Mouse (Mus musculus) bone marrow macrophage, adult 2 months (primary cell): ENCODE data around the gene Nf2. TPM values are rescaled to one million over a fixed set of nuclear protein-coding genes. Genes with fewer than 3 reads are reported as not detected.
"Not testable (repeated sequence)": the region's sequence is repeated elsewhere in the genome, so short reads cannot be mapped to it uniquely, and the experiment has no call there.

Experiments used
- H3K27ac ChIP-seq: 2 replicates; pipeline ENCODE4 v1.5.1; 2012; ENCODE audit warnings: low read depth, low read length; ENCODE audit not compliant: insufficient read depth
- H3K4me1 ChIP-seq: 2 replicates; pipeline ENCODE4 v1.6.1; 2012; ENCODE audit warnings: low read length; ENCODE audit not compliant: control insufficient read depth, insufficient read depth
- H3K4me3 ChIP-seq: 2 replicates; pipeline ENCODE4 v1.5.1; 2012; ENCODE audit warnings: mild to moderate bottlenecking, low read length, moderate library complexity; ENCODE audit not compliant: insufficient read depth
- CTCF ChIP-seq: IDR thresholded peaks from 2 replicates; pipeline ENCODE4 v1.5.1; 2012; ENCODE audit warnings: low read depth, mild to moderate bottlenecking, low read length, moderate library complexity
- POLR2A ChIP-seq: IDR thresholded peaks from 2 replicates; pipeline ENCODE4 v1.6.1; 2012; ENCODE audit warnings: mild to moderate bottlenecking, low read depth, low read length, borderline replicate concordance
- polyA plus RNA-seq: library from polyadenylated mRNA; stranded (reverse); fragments of >200 nt; gene quantifications from 2 replicates; pipeline ENCODE4 v1.2.4, GENCODE M21; 2012; ENCODE audit not compliant: missing spikeins, insufficient read depth, insufficient read length

The Nf2 gene
- polyA plus RNA-seq, 1 experiment, result 76.8 TPM

GRCm38 (mm10) chr11:4803008-4803407, 46.3 kb downstream of the Nf2 start:
- peak overlapping the region; percentile 48 for H3K27ac ChIP-seq
- no peak overlapping the region for H3K4me3 ChIP-seq
- peaks cover 30% of the 10 kb centered on the region for H3K4me1 ChIP-seq
- no peak for TF ChIP-seq POLR2A
- TF ChIP-seq CTCF, result no peak

GRCm38 (mm10) chr11:4802401-4802800, 46.9 kb downstream of the Nf2 start:
- not testable (repeated sequence) for H3K27ac ChIP-seq, H3K4me3 ChIP-seq
- H3K4me1 ChIP-seq, result peaks cover 30% of the 10 kb centered on the region

DNA sequence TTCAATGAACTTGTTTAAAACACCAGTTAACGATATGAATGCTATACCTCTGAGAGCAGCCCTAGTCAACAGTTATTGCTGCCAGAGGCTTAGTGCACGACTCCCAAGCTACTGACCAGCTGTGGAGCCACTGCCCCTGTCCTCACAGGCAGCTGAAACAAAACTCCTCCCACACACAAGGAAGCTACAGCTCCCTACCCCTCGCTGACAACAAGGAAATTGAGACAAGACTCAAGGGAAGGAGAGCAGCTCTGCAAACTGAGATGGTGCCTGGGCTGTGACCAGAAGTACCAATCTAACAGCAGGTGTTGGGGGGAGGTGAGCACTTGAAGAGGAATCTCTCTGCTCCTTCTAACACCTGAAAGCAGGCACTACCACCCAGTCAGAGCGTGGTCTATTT, 48.7 kb downstream of the Nf2 start:
- no peak overlapping the region for H3K27ac ChIP-seq
- H3K4me3 ChIP-seq, result no peak overlapping the region
- TF ChIP-seq POLR2A (no peak), CTCF (no peak)
- H3K4me1 ChIP-seq, result peaks cover 30% of the 10 kb centered on the region

DNA sequence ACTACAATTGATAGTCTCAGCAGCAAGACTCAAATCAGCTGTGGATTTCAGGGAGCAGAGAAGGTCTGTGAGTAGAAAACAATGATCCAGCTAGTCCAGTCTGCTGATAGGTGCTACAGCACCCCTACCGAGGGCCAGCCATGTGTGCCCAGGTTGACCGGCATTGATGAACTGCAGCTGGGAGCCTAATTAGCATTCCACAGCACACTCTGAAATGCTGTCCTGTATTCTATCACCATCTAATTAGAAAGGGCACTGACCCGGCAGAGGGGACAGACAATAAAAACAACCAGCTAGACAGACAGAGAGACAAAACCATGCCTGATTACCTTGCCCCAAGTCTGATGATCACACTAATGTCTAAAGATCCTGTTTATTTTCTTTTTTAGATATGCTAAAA, 56.3 kb downstream of the Nf2 start:
- no peak overlapping the region for H3K27ac ChIP-seq
- no peaks in the 10 kb centered on the region for H3K4me1 ChIP-seq
- TF ChIP-seq POLR2A, result no peak
- no peak for TF ChIP-seq CTCF
- no peak overlapping the region for H3K4me3 ChIP-seq

DNA sequence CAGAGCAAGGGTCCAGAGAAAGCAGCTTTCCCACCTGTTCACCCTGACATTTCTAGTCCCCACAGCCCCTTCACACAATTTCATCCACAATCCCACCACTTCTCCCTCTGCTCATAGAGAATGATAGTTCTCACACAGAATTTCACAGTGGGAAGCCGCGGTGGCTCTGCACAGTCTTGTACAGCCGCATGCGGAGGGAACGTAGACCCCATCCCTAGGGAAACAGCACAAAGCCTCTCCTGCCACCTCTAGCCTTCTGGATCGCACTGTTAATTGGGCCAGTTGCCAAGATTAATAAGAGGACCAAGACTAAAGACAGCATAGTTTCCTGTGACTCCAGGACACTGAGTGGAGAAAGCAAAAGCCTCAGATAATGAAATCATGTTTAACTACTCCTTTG, 57.8 kb downstream of the Nf2 start:
- H3K27ac ChIP-seq, result no peak overlapping the region
- no peak for TF ChIP-seq POLR2A
- TF ChIP-seq CTCF, result no peak
- no peaks in the 10 kb centered on the region for H3K4me1 ChIP-seq
- no peak overlapping the region for H3K4me3 ChIP-seq

- TF ChIP-seq CTCF (no peak), POLR2A (no peak)
- H3K4me1 ChIP-seq, result peaks cover 9% of the 10 kb centered on the region
- H3K4me3 ChIP-seq, result no peak overlapping the region
- H3K27ac ChIP-seq, result no peak overlapping the region
Observed at GRCm38 (mm10) chr11:4789691-4790090, 59.6 kb downstream of the Nf2 start.

GRCm38 (mm10) chr11:4784629-4785142, 64.7 kb downstream of the Nf2 start:
- Histone ChIP-seq H3K27ac (no peak overlapping the region), H3K4me1 (peaks cover 14% of the 10 kb centered on the region), H3K4me3 (no peak overlapping the region)
- TF ChIP-seq POLR2A (no peak), CTCF (no peak)

DNA sequence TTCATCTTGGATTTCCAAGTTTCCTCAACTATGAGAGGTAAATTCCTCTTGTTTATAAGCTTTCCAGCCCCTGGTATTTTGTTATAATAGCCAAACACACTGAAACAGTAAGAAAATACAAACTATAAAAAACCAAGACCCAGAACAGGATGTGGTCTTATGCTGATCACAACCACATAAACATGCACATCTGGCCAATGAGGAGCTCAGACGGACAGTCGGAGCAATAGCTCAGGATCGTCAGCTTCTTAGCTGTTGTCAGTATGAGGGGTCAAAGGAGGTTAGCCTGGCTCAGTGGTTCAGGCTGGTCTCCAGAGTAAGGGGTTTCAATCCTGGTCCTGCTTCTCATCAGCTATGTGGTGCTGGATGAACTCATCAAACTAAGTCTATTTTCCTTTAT, 66.2 kb downstream of the Nf2 start:
- H3K4me1 ChIP-seq, result peaks cover 14% of the 10 kb centered on the region
- no peak for TF ChIP-seq CTCF
- TF ChIP-seq POLR2A, result no peak
- H3K4me3 ChIP-seq, result no peak overlapping the region
- no peak overlapping the region for H3K27ac ChIP-seq

DNA sequence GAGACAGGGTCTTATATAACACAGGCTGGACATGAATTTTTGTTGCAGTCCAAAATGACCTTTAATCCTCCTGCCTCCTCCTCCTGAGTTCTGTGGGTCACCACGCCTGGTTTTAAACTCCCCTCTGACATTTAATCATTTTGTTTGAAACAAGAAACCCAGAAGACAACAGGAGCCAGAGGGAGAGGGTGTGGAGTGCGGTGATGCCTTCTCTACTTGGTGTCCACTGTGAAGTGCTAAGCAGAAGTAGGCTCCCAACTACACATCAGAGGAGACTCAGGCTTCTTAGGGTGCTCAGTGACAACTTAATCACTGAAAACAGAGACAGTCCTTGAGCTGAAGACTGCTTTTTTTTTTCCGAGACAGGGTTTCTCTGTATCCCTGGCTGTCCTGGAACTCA, 68.4 kb downstream of the Nf2 start:
- no peak overlapping the region for H3K4me3 ChIP-seq
- H3K4me1 ChIP-seq, result peaks cover 14% of the 10 kb centered on the region
- TF ChIP-seq POLR2A, result no peak
- TF ChIP-seq CTCF, result no peak

GRCm38 (mm10) chr11:4772925-4773324, 76.4 kb downstream of the Nf2 start:
- no peaks in the 10 kb centered on the region for H3K4me1 ChIP-seq

More for the DNA sequence above, 68.4 kb downstream of the Nf2 start:
- H3K27ac ChIP-seq, result no peak overlapping the region

GRCm38 (mm10) chr11:4771756-4772155, 77.6 kb downstream of the Nf2 start:
- Histone ChIP-seq H3K4me3 (no peak overlapping the region), H3K4me1 (no peaks in the 10 kb centered on the region), H3K27ac (no peak overlapping the region)
- TF ChIP-seq POLR2A, result no peak
- no peak for TF ChIP-seq CTCF

More at GRCm38 (mm10) chr11:4772925-4773324, 76.4 kb downstream of the Nf2 start:
- H3K4me3 ChIP-seq, result no peak overlapping the region
- TF ChIP-seq CTCF (peak; percentile 63), POLR2A (no peak)
- H3K27ac ChIP-seq, result no peak overlapping the region
